Mouse (Mus musculus): Measurements from ENCODE around the gene Mecr.

DNA sequence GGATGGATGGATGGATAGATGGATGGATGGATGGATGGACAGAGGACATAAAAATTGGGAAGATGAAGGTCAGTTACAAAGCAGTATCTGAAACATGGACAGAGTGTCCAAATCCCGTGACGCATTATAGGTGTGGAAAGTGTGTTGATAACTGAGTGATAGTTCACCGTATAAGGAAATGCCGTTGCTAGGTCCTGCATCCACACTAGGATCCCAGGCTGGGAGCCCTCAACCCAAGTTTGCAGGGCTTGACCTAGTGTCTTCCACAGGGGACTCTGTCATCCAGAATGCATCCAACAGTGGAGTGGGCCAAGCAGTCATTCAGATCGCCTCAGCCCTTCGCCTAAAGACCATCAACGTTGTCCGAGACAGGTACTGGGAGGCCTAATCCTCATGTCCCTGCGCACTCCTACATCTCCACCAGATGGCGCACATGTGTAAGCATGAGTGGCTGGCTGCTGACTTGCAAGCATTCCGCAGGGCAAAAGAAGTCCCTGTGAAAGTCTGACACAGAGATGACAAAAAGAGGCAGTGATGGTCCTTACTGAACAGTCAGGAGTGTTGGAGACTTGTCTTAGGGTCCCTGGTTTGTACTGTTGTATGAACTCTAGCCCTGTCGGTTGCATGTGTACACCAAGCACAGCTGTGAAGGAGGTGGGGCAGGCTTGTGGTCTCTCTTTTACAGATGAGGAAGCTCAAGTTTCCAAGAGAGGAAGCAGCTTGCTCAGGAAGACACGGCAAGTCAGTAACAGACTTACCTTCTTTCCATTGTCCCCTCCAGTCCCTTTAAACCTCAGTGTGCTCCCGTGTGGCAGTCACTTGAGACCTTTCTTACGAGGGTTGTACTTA is 17.4 kb downstream of the Mecr start:
- no peak for TF ChIP-seq MEF2A (IDR thresholded peaks at IDR 0.05; ENCODE audit: extremely low read depth, insufficient replicate concordance, low read depth, low read length, poor library complexity, severe bottlenecking)
- TF ChIP-seq TBP (IDR thresholded peaks at IDR 0.05; ENCODE audit: low read depth, low read length): no peak
- TF ChIP-seq POLR2A (IDR thresholded peaks at IDR 0.05; ENCODE audit: control insufficient read depth in 1 of 2, insufficient read depth in 1 of 2, low read depth in 1 of 2, low read length in 2 of 2, poor library complexity in 1 of 2): no peak

All from MEL (cell line).